Mouse (Mus musculus) small intestine, adult 10 weeks (tissue): ENCODE data around the gene Gm6205. TPM values are rescaled to one million over a fixed set of nuclear protein-coding genes. Genes with fewer than 3 reads are reported as not detected.

ENCODE experiments used
- polyA plus RNA-seq: library from polyadenylated mRNA; stranded (reverse); fragments of 350-450 nt; fragmentation: Illumina TruSeq; extraction: RNeasy Lipid Tissue Mini Kit (QIAGEN cat#74804); gene quantifications from one replicate; pipeline ENCODE4 v1.2.3, GENCODE M21; 2014; ENCODE audit warnings: low replicate concordance

The Gm6205 gene
- polyA plus RNA-seq: 0.85 TPM

GRCm38 (mm10) chr5:94648082-94648481, at the start of gene Gm6205:
TSS of gene Gm6205 (plus strand) at chr5:94648382.

GRCm38 (mm10) chr5:94616242-94616641, 31.9 kb upstream of the Gm6205 start, which contains the start of gene Gm3147:
TSS of gene Gm3147 (minus strand) at chr5:94616342.

GRCm38 (mm10) chr5:94623679-94624078, 24.5 kb upstream of the Gm6205 start, which contains the start of gene Gm6509:
TSS of gene Gm6509 (plus strand) at chr5:94623979.

Other genes with a start within 250 kb of the Gm6205 start
- gene Gm7682, start 202.6 kb upstream of the Gm6205 start, polyA plus RNA-seq: not detected
- gene Gm3139, start 122.1 kb upstream of the Gm6205 start, polyA plus RNA-seq: not detected
- not detected for gene Gm3147, start 32.0 kb upstream of the Gm6205 start, polyA plus RNA-seq
- not detected for gene Gm6509, start 24.4 kb upstream of the Gm6205 start, polyA plus RNA-seq
- gene Gm3183, start 217.1 kb downstream of the Gm6205 start, polyA plus RNA-seq: not detected